Mouse (Mus musculus) cerebellum, adult 2 months (tissue): Measurements from ENCODE around the gene Hmga1. TPM values are rescaled to one million over a fixed set of nuclear protein-coding genes. Genes with fewer than 3 reads are reported as not detected.
A peak's percentile ranks its signal among the peaks of the same experiment; 100 is the strongest.

ENCODE experiments used
- DNase-seq, 2 experiments: peaks; one replicate each; pipeline ENCODE4 v3.0.0; 2021
- H3K27ac ChIP-seq: fragments of 200-500 bp; 2 replicates; pipeline ENCODE4 v1.5.1; 2012; ENCODE audit warnings: low read length, control low read depth, inconsistent platforms; ENCODE audit not compliant: insufficient read depth
- H3K27me3 ChIP-seq: fragments of 200-500 bp; 2 replicates; pipeline ENCODE4 v1.6.1; 2012; ENCODE audit warnings: inconsistent platforms, mild to moderate bottlenecking, low read length, moderate library complexity; ENCODE audit not compliant: control insufficient read depth, insufficient read depth
- H3K4me1 ChIP-seq: fragments of 200-500 bp; 2 replicates; pipeline ENCODE4 v1.6.1; 2011; ENCODE audit warnings: low read length; ENCODE audit not compliant: control insufficient read depth, insufficient read depth
- H3K4me3 ChIP-seq: fragments of 200-500 bp; replicated peaks from 2 replicates; pipeline ENCODE3; 2011; ENCODE audit warnings: mild to moderate bottlenecking, low read depth, low read length, control low read depth; ENCODE audit not compliant: insufficient read depth
- CTCF ChIP-seq: fragments of 200-500 bp; IDR thresholded peaks from 2 replicates; pipeline ENCODE4 v1.5.1; 2011; ENCODE audit warnings: low read depth, mild to moderate bottlenecking, control low read depth, low read length, moderate library complexity, borderline replicate concordance; ENCODE audit not compliant: insufficient read depth
- POLR2A ChIP-seq: fragments of 200-500 bp; IDR thresholded peaks from 2 replicates; pipeline ENCODE4 v1.6.1; 2011; ENCODE audit warnings: low read length, control low read depth, borderline replicate concordance; ENCODE audit not compliant: insufficient read depth
- WGBS: fragments of 180-500 bp; shearing (Covaris S2); methylation state at CpG from one replicate; pipeline ENCODE4 v1.1.7; 2018; 5-methylcytosine and 5-hydroxymethylcytosine counted together
- polyA plus RNA-seq: library from polyadenylated mRNA; depleted of rRNA; stranded (reverse); fragments of >200 nt; gene quantifications from 2 replicates; pipeline ENCODE4 v1.2.3, GENCODE M21; 2012

Hmga1 gene
- polyA plus RNA-seq, 1 experiment, result 133 TPM

GRCm38 (mm10) chr17:27534718-27535117 is 21.6 kb upstream of the Hmga1 start:
- TF ChIP-seq CTCF, result peak; percentile 100
- TF ChIP-seq POLR2A, result 0 out of 2 replicates have a peak, but pooled peaks have one; percentile 12
- Histone ChIP-seq H3K4me3 (peak overlapping the region; percentile 0), H3K27me3 (no peaks in the 10 kb centered on the region), H3K27ac (no peak overlapping the region), H3K4me1 (peaks cover 3% of the 10 kb centered on the region; the same call in 1 of the 2 replicates)
- WGBS, result 5% methylated on average over 10 of the region's 10 CpGs
- DNase-seq, result peak; percentile 84 to 95

- WGBS, result 92% methylated on average over 2 of the region's 2 CpGs
- DNase-seq, result no peak
- H3K27ac ChIP-seq, result no peak overlapping the region
- TF ChIP-seq CTCF, result no peak
- TF ChIP-seq POLR2A, result no peak
- no peaks in the 10 kb centered on the region for H3K27me3 ChIP-seq
- peaks cover 9% of the 10 kb centered on the region for H3K4me1 ChIP-seq
- H3K4me3 ChIP-seq, result no peak overlapping the region
These were observed 15.0 kb upstream of the Hmga1 start for GRCm38 (mm10) chr17:27541261-27541660.

GRCm38 (mm10) chr17:27541984-27542383 is 14.3 kb upstream of the Hmga1 start:
- Histone ChIP-seq H3K27ac (no peak overlapping the region), H3K4me1 (peaks cover 9% of the 10 kb centered on the region), H3K4me3 (no peak overlapping the region), H3K27me3 (no peaks in the 10 kb centered on the region)
- TF ChIP-seq CTCF (no peak), POLR2A (no peak)
- no peak for DNase-seq
- 25% methylated on average over 3 of the region's 3 CpGs for WGBS

GRCm38 (mm10) chr17:27544551-27544950 is 11.7 kb upstream of the Hmga1 start:
- no peak for DNase-seq
- TF ChIP-seq CTCF (no peak), POLR2A (no peak)
- Histone ChIP-seq H3K27me3 (no peaks in the 10 kb centered on the region), H3K4me3 (no peak overlapping the region), H3K4me1 (peaks cover 17% of the 10 kb centered on the region), H3K27ac (no peak overlapping the region)
- WGBS, result 54% methylated on average over 11 of the region's 11 CpGs

- no peak for TF ChIP-seq POLR2A
- no peak for TF ChIP-seq CTCF
- WGBS, result 69% methylated on average over 12 of the region's 12 CpGs
- no peak for DNase-seq
- Histone ChIP-seq H3K4me1 (peaks cover 18% of the 10 kb centered on the region), H3K27me3 (no peaks in the 10 kb centered on the region), H3K4me3 (no peak overlapping the region), H3K27ac (no peak overlapping the region)
These were observed 10.3 kb upstream of the Hmga1 start for GRCm38 (mm10) chr17:27545991-27546390.

- peaks cover 15% of the 10 kb centered on the region for H3K4me1 ChIP-seq
- no peak overlapping the region for H3K27ac ChIP-seq
- no peak overlapping the region for H3K4me3 ChIP-seq
- TF ChIP-seq POLR2A (no peak), CTCF (no peak)
- no peak for DNase-seq
- no peaks in the 10 kb centered on the region for H3K27me3 ChIP-seq
- WGBS, result 86% methylated on average over 7 of the region's 7 CpGs
These were observed 9.7 kb upstream of the Hmga1 start for GRCm38 (mm10) chr17:27546574-27547085.

- no peak for DNase-seq
- no peak overlapping the region for H3K27ac ChIP-seq
- no peaks in the 10 kb centered on the region for H3K27me3 ChIP-seq
- TF ChIP-seq CTCF (no peak), POLR2A (no peak)
- 80% methylated on average over 9 of the region's 9 CpGs for WGBS
- H3K4me3 ChIP-seq, result no peak overlapping the region
- H3K4me1 ChIP-seq, result peaks cover 9% of the 10 kb centered on the region
These were observed 8.9 kb upstream of the Hmga1 start for GRCm38 (mm10) chr17:27547253-27547868.

GRCm38 (mm10) chr17:27549234-27549633 is 7.1 kb upstream of the Hmga1 start:
- H3K27ac ChIP-seq, result no peak overlapping the region
- WGBS, result 53% methylated on average over 8 of the region's 8 CpGs
- TF ChIP-seq POLR2A, result no peak
- no peak for TF ChIP-seq CTCF
- H3K4me3 ChIP-seq, result no peak overlapping the region
- H3K4me1 ChIP-seq, result peaks cover 17% of the 10 kb centered on the region
- no peaks in the 10 kb centered on the region for H3K27me3 ChIP-seq
- no peak for DNase-seq
